8 mouse cellular contexts compared by ENCODE assay signal in the genomic region with DNA sequence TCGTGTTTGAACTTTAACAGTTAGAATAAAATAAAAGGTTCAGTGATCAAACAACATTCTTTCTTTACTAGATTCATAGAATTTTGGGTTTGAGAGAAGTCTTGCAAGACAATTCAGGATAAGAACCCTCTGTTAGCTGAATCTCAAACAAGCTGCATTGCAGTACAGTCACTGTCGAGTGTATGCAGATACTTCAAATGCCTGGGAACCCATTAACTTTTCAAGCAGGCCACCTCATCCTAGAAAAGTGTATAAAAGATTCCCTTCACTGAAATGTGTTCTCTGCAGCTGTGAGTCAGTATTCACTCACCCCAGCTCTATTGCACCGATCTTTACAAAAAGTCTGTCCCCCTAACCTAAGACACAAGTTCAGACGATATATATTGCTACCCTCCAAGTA. TPM values are rescaled to one million over a fixed set of nuclear protein-coding genes. Genes with fewer than 3 reads are reported as not detected.
DNase-seq lines count a peak whose midpoint lies in the region; ATAC-seq and TF ChIP-seq lines count a peak whose summit lies in the region.

No protein-coding gene starts in this region.

- peaks cover 12% of the 10 kb centered on the region for H3K4me1 ChIP-seq in kidney, embryonic 15.5 days
- H3K4me1 ChIP-seq in midbrain, postnatal 0 days (ENCODE audit: insufficient read depth, low read length) = peaks cover 12% of the 10 kb centered on the region

- peaks cover 21% of the 10 kb centered on the region for H3K36me3 ChIP-seq in kidney, embryonic 15.5 days
- H3K36me3 ChIP-seq in midbrain, postnatal 0 days (ENCODE audit: insufficient read depth, low read length) = peaks cover 13% of the 10 kb centered on the region; the same call in 1 of the 2 replicates

- no peak for DNase-seq in kidney, postnatal 4 days
- peak; percentile 9 for DNase-seq in brain, adult 2 months (ENCODE audit: low read depth, low spot score)
- DNase-seq in induced T-regulatory cell, adult 2 months (ENCODE audit: low read depth) = peak; percentile 9
- DNase-seq in midbrain, postnatal 0 days (ENCODE audit: low spot score) = no peak
- no peak for DNase-seq in cerebellum, postnatal 14 days
- no peak for DNase-seq in kidney, postnatal 14 days

- H3K9ac ChIP-seq in kidney, embryonic 15.5 days = peak overlapping the region; percentile 60; the same call in 1 of the 2 replicates
- H3K9ac ChIP-seq in midbrain, postnatal 0 days (replicated peaks; ENCODE audit: low read length, poor library complexity, severe bottlenecking) = no peak overlapping the region

- 59% methylated on average over 4 of the region's 4 CpGs for WGBS in kidney, embryonic 15.5 days
- WGBS in midbrain, postnatal 0 days = 53% methylated on average over 4 of the region's 4 CpGs

- no peak for TF ChIP-seq CTCF in midbrain, postnatal 0 days (IDR thresholded peaks at IDR 0.05)

- no peak overlapping the region for H3K27ac ChIP-seq in kidney, embryonic 15.5 days
- H3K27ac ChIP-seq in midbrain, postnatal 0 days (ENCODE audit: low read depth, low read length) = no peak overlapping the region

- no peak for ATAC-seq in kidney, embryonic 15.5 days (replicated peaks; ENCODE audit: low FRiP score)
- no peak for ATAC-seq in midbrain, postnatal 0 days (ENCODE audit: low FRiP score)
- ATAC-seq in activated CD4-positive, CD25-positive, alpha-beta regulatory T cell, adult 4 months = no peak

- H3K4me3 ChIP-seq in kidney, embryonic 15.5 days (replicated peaks) = peak overlapping the region; percentile 89
- H3K4me3 ChIP-seq in midbrain, postnatal 0 days (ENCODE audit: low read depth, low read length) = peak overlapping the region; percentile 81

- H3K4me2 ChIP-seq in kidney, embryonic 15.5 days = peak overlapping the region; percentile 82
- peak overlapping the region; percentile 58 for H3K4me2 ChIP-seq in midbrain, postnatal 0 days (ENCODE audit: low read depth, low read length, poor library complexity, severe bottlenecking)

- H3K9me3 ChIP-seq in kidney, embryonic 15.5 days (replicated peaks) = no peaks in the 10 kb centered on the region
- H3K9me3 ChIP-seq in midbrain, postnatal 0 days (ENCODE audit: low read length) = no peaks in the 10 kb centered on the region

- no peaks in the 10 kb centered on the region for H3K27me3 ChIP-seq in kidney, embryonic 15.5 days
- H3K27me3 ChIP-seq in midbrain, postnatal 0 days (ENCODE audit: insufficient read depth, low read length) = no peaks in the 10 kb centered on the region

RNA-seq across cellular contexts. Expression of gene Cfap36, which starts 1.2 kb away (rescaled TPM):
- polyA plus RNA-seq in kidney, embryonic 15.5 days (2015; fragmentation: Nextera tagmentation; extraction: Ambion mirVana) = 64.3 and 64.8 TPM in 2 replicates
- 38.2 and 75.3 TPM in 2 replicates for total RNA-seq in midbrain, postnatal 0 days (2014; rRNA removed)
- polyA plus RNA-seq in midbrain, postnatal 0 days (2015; fragmentation: Nextera tagmentation; extraction: Ambion mirVana) = 145 and 157 TPM in 2 replicates
- 10 to 100 TPM; 29.6 to 32.0 TPM for polyA plus RNA-seq in activated CD4-positive, CD25-positive, alpha-beta regulatory T cell, adult 4 months (2017; shearing (Covaris generic))

Comparison
In these comparisons a context has a peak if more than half of its experiments do, and no peak if none do; other contexts are left out.
1. DNase-seq: peak in brain, adult 2 months (single experiment) and induced T-regulatory cell, adult 2 months (single experiment); none in kidney, postnatal 4 days (0 of 2), midbrain, postnatal 0 days (single experiment), cerebellum, postnatal 14 days (0 of 2) and kidney, postnatal 14 days (single experiment).